Mouse (Mus musculus) liver, postnatal 0 days (tissue): ENCODE data around the gene Tmem132c.
A peak's percentile ranks its signal among the peaks of the same experiment; 100 is the strongest.

ENCODE experiments used
- CTCF ChIP-seq: sonication (generic); IDR thresholded peaks from 2 replicates; pipeline ENCODE4 v1.5.1; 2016; ENCODE audit warnings: antibody characterized with exemption, low read depth
- EP300 ChIP-seq: IDR thresholded peaks from 2 replicates; pipeline ENCODE4 v1.6.1; 2016; ENCODE audit warnings: antibody characterized with exemption, low read depth, mild to moderate bottlenecking

DNA sequence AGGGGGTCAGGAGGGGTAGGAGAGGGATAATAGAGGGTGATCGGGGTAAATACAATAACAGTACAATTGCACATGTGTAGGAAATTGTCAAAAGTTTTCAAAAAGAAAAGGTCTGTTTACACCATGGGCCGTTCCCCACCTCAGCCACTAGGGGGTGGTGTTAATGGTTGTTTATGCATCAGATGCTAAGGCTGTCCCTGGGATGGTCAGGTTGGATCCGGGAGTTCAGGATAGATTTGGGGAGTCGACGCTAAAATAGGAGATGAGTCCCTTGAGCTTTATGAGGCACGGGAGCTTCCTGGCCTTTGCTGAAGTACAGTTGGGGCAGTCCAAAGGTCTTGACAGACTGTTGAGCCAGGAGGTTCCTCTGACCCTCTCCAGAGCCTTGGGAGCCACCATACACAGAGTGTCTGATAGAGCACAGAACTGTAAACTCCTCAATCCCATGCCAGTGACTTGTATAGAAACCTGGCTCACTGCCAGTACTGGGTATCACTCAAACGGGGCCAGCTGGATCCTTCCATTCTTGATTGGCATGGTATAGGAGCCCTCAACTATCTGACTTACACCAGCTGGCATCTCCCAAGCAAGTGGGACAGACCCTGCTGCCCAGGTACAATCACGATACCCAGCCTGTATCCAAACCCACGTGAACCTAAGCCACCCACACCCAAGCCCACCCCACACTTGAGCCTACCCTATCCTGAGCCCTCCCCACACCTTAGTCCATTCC lies 281.3 kb downstream of the Tmem132c start:
- TF ChIP-seq CTCF, result peak; percentile 63
- TF ChIP-seq EP300, result no peak
